ENCODE assay signal across 14 mouse cellular contexts in genomic region chr2:4409810-4410433, GRCm38 (mm10).
DNase-seq lines count a peak whose midpoint lies in the region; ATAC-seq and TF ChIP-seq lines count a peak whose summit lies in the region.
"Had no signal": no experiment of that assay in that cellular context is flagged by ENCODE, and none has a peak within 500 bp of the region (broad histone marks: within the 10 kb centered on the region; RNA-seq: fewer than 3 reads in every experiment).

No protein-coding gene starts in this region.

- no peak overlapping the region for H3K4me3 ChIP-seq in kidney, postnatal 0 days (replicated peaks; ENCODE audit: low read depth, low read length)
- no peak overlapping the region for H3K4me3 ChIP-seq in embryonic facial prominence, embryonic 15.5 days (replicated peaks)
- H3K4me3 ChIP-seq: left cerebral cortex, adult 2 months; liver, embryonic 13.5 days had no signal

- DNase-seq in heart, adult 8-10 months (ENCODE audit: low spot score): peak; percentile 44
- no peak for DNase-seq in heart, postnatal 10 days
- no peak for DNase-seq in kidney, postnatal 0 days (ENCODE audit: low spot score)
- DNase-seq in kidney, adult 18-20 months: no peak
- DNase-seq in 416B (ENCODE audit: low read depth): peak; percentile 84
- no peak for DNase-seq in urinary bladder, postnatal 36 days (ENCODE audit: low spot score in 2 of 2)
- DNase-seq in frontal cortex, adult 2 months (ENCODE audit: extremely low spot score in 1 of 2, low spot score in 1 of 2): no peak
- DNase-seq: cerebellum, adult 11-12 months; kidney, postnatal 14 days; liver, embryonic 13.5 days had no signal

- H3K9ac ChIP-seq in kidney, postnatal 0 days (ENCODE audit: low read depth, low read length): no peak overlapping the region
- H3K9ac ChIP-seq in embryonic facial prominence, embryonic 15.5 days: no peak overlapping the region
- H3K9ac ChIP-seq: liver, embryonic 13.5 days had no signal

- H3K27ac ChIP-seq in kidney, postnatal 0 days: peak overlapping the region; percentile 50; the same call in 1 of the 2 replicates
- H3K27ac ChIP-seq in embryonic facial prominence, embryonic 15.5 days (replicated peaks): 0 out of 2 replicates have a peak overlapping the region, but pooled peaks have one; percentile 1
- H3K27ac ChIP-seq: left cerebral cortex, adult 2 months; liver, embryonic 13.5 days had no signal

- H3K4me2 ChIP-seq in kidney, postnatal 0 days (ENCODE audit: low read length): no peak overlapping the region
- H3K4me2 ChIP-seq in embryonic facial prominence, embryonic 15.5 days (replicated peaks): no peak overlapping the region
- H3K4me2 ChIP-seq: liver, embryonic 13.5 days had no signal

- no peaks in the 10 kb centered on the region for H3K9me3 ChIP-seq in kidney, postnatal 0 days (replicated peaks; ENCODE audit: low read length)
- H3K9me3 ChIP-seq in embryonic facial prominence, embryonic 15.5 days (replicated peaks): no peaks in the 10 kb centered on the region
- H3K9me3 ChIP-seq: liver, embryonic 13.5 days had no signal

- no peaks in the 10 kb centered on the region for H3K36me3 ChIP-seq in kidney, postnatal 0 days (ENCODE audit: insufficient read depth, low read length)
- H3K36me3 ChIP-seq in embryonic facial prominence, embryonic 15.5 days: no peaks in the 10 kb centered on the region
- H3K36me3 ChIP-seq: liver, embryonic 13.5 days had no signal

- no peak for ATAC-seq in kidney, postnatal 0 days (replicated peaks; ENCODE audit: low FRiP score, low read depth)
- ATAC-seq in embryonic facial prominence, embryonic 15.5 days (ENCODE audit: insufficient number of reproducible peaks, low FRiP score, low TSS enrichment, low read depth): no peak
- ATAC-seq: CD4-positive, CD25-positive, alpha-beta regulatory T cell, adult 4 months; forebrain, embryonic 14.5 days had no signal

- intact Hi-C loops in heart, postnatal 10 days (cut with DNase I): no loop called here

- H3K27me3 ChIP-seq in kidney, postnatal 0 days (ENCODE audit: insufficient read depth, low read length): no peaks in the 10 kb centered on the region
- H3K27me3 ChIP-seq in embryonic facial prominence, embryonic 15.5 days: no peaks in the 10 kb centered on the region

- no peaks in the 10 kb centered on the region for H3K4me1 ChIP-seq in kidney, postnatal 0 days (replicated peaks; ENCODE audit: insufficient read depth, low read length)
- peaks cover 29% of the 10 kb centered on the region for H3K4me1 ChIP-seq in embryonic facial prominence, embryonic 15.5 days
- H3K4me1 ChIP-seq: liver, embryonic 13.5 days had no signal

- no peak for TF ChIP-seq CTCF in kidney, postnatal 0 days (IDR thresholded peaks at IDR 0.05; ENCODE audit: low read depth)

- WGBS in kidney, postnatal 0 days: 73% methylated on average over 8 of the region's 8 CpGs
- 64% methylated on average over 8 of the region's 8 CpGs for WGBS in embryonic facial prominence, embryonic 15.5 days

Comparison
In these comparisons a context has a peak if more than half of its experiments do, and no peak if none do; other contexts are left out.
1. DNase-seq: peak in heart, adult 8-10 months (single experiment) and 416B (single experiment); none in heart, postnatal 10 days (0 of 2), kidney, postnatal 0 days (single experiment), kidney, adult 18-20 months (single experiment), urinary bladder, postnatal 36 days (0 of 2) and frontal cortex, adult 2 months (0 of 2).